Mouse (Mus musculus) CH12F3 (cell line): Measurements from ENCODE around the gene 4930507D05Rik.
"Not testable (repeated sequence)": the region's sequence is repeated elsewhere in the genome, so short reads cannot be mapped to it uniquely, and the experiment has no call there.

Source experiments
- in situ Hi-C: fragments of 300-500 bp; cut with MboI; formaldehyde crosslinking; loops from 2 replicates; pipeline ENCODE4 v1.14.3; 2020; ENCODE audit warnings: low sequenced_read_pairs

Gene 4930507D05Rik

GRCm38 (mm10) chr10:62449364-62450279 is at the start of gene 4930507D05Rik, which contains the start of gene Supv3l1:
4930507D05Rik (plus strand) TSS chr10:62449489.
Supv3l1 (minus strand) TSS chr10:62449738.
- in situ Hi-C loops = no loop called here

GRCm38 (mm10) chr10:62401641-62402111 is 47.6 kb upstream of the 4930507D05Rik start:
- in situ Hi-C loops = no loop called here

- in situ Hi-C loops = no loop called here
Observed at GRCm38 (mm10) chr10:62404901-62405300, 44.4 kb upstream of the 4930507D05Rik start.

GRCm38 (mm10) chr10:62410943-62411342 is 38.3 kb upstream of the 4930507D05Rik start:
- in situ Hi-C loops = no loop called here

GRCm38 (mm10) chr10:62411431-62412410 is 37.6 kb upstream of the 4930507D05Rik start:
- in situ Hi-C loops = no loop called here

GRCm38 (mm10) chr10:62412906-62413605 is 36.2 kb upstream of the 4930507D05Rik start:
- in situ Hi-C loops = no loop called here

GRCm38 (mm10) chr10:62413606-62413982 is 35.7 kb upstream of the 4930507D05Rik start:
- in situ Hi-C loops = no loop called here

- in situ Hi-C loops = no loop called here
Observed at GRCm38 (mm10) chr10:62418831-62419356, 30.4 kb upstream of the 4930507D05Rik start.

GRCm38 (mm10) chr10:62419422-62419821 is 29.9 kb upstream of the 4930507D05Rik start:
- in situ Hi-C loops = no loop called here

- in situ Hi-C loops = no loop called here
Observed at GRCm38 (mm10) chr10:62420399-62420798, 28.9 kb upstream of the 4930507D05Rik start.

- in situ Hi-C loops = no loop called here
Observed at GRCm38 (mm10) chr10:62421127-62421526, 28.2 kb upstream of the 4930507D05Rik start.

- in situ Hi-C loops = no loop called here
Observed at GRCm38 (mm10) chr10:62422255-62422654, 27.0 kb upstream of the 4930507D05Rik start, which contains the start of gene Hkdc1. Hkdc1 (minus strand) TSS chr10:62422491.

GRCm38 (mm10) chr10:62425081-62425871 is 24.0 kb upstream of the 4930507D05Rik start:
- in situ Hi-C loops = no loop called here

GRCm38 (mm10) chr10:62430427-62430826 is 18.9 kb upstream of the 4930507D05Rik start:
- in situ Hi-C loops = no loop called here

- in situ Hi-C loops = no loop called here
Observed at GRCm38 (mm10) chr10:62450280-62450640, 971 bp downstream of the 4930507D05Rik start.

- in situ Hi-C loops = not testable (repeated sequence)
Observed at GRCm38 (mm10) chr10:62452001-62452400, 2.7 kb downstream of the 4930507D05Rik start.

GRCm38 (mm10) chr10:62461321-62461720 is 12.0 kb downstream of the 4930507D05Rik start:
- in situ Hi-C loops = no loop called here

GRCm38 (mm10) chr10:62469736-62470135 is 20.4 kb downstream of the 4930507D05Rik start:
- in situ Hi-C loops = no loop called here

- in situ Hi-C loops = no loop called here
Observed at GRCm38 (mm10) chr10:62471105-62471504, 21.8 kb downstream of the 4930507D05Rik start.
